ENCODE assay signal across 10 mouse cellular contexts in the genomic region with DNA sequence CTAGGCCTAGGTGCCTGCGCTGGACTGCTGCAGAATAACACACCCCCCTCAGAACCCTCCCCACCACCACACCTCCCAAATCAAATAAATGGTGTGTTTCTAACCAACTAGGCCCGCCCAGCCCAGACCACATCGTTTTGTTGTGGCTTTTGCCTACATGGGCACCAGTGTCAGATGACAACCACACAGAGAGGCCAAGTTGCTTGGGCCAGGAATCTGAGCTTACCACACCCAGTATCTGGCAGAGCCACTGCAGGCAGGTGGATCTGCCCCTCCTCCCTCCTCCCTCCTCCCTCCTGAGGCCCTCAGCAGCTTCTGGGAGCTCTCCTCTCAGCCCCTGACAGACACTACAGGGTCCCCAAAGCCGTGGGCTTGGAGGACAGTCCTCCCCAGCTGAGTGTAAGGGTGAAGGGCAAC. TPM values are rescaled to one million over a fixed set of nuclear protein-coding genes. Genes with fewer than 3 reads are reported as not detected.
DNase-seq lines count a peak whose midpoint lies in the region; ATAC-seq lines count a peak whose summit lies in the region.
"Had no signal": no experiment of that assay in that cellular context is flagged by ENCODE, and none has a peak within 500 bp of the region (broad histone marks: within the 10 kb centered on the region; RNA-seq: fewer than 3 reads in every experiment).

No protein-coding gene starts in this region.

- DNase-seq in CD4-positive helper T cell, adult 2 months (ENCODE audit: low read depth, low spot score), result peak; percentile 55
- DNase-seq in ZHBTc4 (ENCODE audit: low read depth, low spot score), result peak; percentile 67
- no peak for DNase-seq in intestine, embryonic 14.5 days (ENCODE audit: low spot score)
- no peak for DNase-seq in adrenal gland, postnatal 36 days
- no peak for DNase-seq in cerebellum, adult 11-12 months
- DNase-seq in spleen, postnatal 4 days (ENCODE audit: low spot score in 2 of 2), result no peak
- DNase-seq: forebrain, postnatal 0 days; midbrain, embryonic 14.5 days had no signal

- WGBS in intestine, embryonic 14.5 days, result 39% methylated on average over 4 of the region's 4 CpGs
- 36% methylated on average over 4 of the region's 4 CpGs for WGBS in lung, embryonic 15.5 days
- 50% methylated on average over 4 of the region's 4 CpGs for WGBS in neural tube, embryonic 15.5 days

- no peaks in the 10 kb centered on the region for H3K27me3 ChIP-seq in intestine, embryonic 14.5 days (replicated peaks; ENCODE audit: control insufficient read depth, insufficient read depth, low read length)
- no peaks in the 10 kb centered on the region for H3K27me3 ChIP-seq in lung, embryonic 15.5 days
- H3K27me3 ChIP-seq in neural tube, embryonic 15.5 days (replicated peaks), result no peaks in the 10 kb centered on the region

- no peak; the same call in 1 of the 2 replicates for ATAC-seq in intestine, embryonic 14.5 days (replicated peaks; ENCODE audit: low FRiP score, low TSS enrichment, low read depth)
- ATAC-seq in lung, embryonic 15.5 days (ENCODE audit: borderline replicate concordance, extremely low read depth, low FRiP score, low TSS enrichment), result no peak
- ATAC-seq in neural tube, embryonic 15.5 days (ENCODE audit: low FRiP score), result no peak
- ATAC-seq: forebrain, postnatal 0 days had no signal

- H3K9ac ChIP-seq in intestine, embryonic 14.5 days (ENCODE audit: low read length), result no peak overlapping the region
- H3K9ac ChIP-seq in lung, embryonic 15.5 days, result no peak overlapping the region
- no peak overlapping the region for H3K9ac ChIP-seq in neural tube, embryonic 15.5 days (replicated peaks)
- H3K9ac ChIP-seq: forebrain, postnatal 0 days had no signal

- H3K9me3 ChIP-seq in intestine, embryonic 14.5 days (ENCODE audit: control insufficient read depth, low read length), result no peaks in the 10 kb centered on the region
- no peaks in the 10 kb centered on the region for H3K9me3 ChIP-seq in lung, embryonic 15.5 days
- H3K9me3 ChIP-seq in neural tube, embryonic 15.5 days (replicated peaks), result no peaks in the 10 kb centered on the region

- H3K4me3 ChIP-seq in intestine, embryonic 14.5 days (ENCODE audit: low read depth, low read length), result no peak overlapping the region
- no peak overlapping the region for H3K4me3 ChIP-seq in lung, embryonic 15.5 days
- H3K4me3 ChIP-seq in neural tube, embryonic 15.5 days (replicated peaks), result no peak overlapping the region

- H3K4me1 ChIP-seq in intestine, embryonic 14.5 days (replicated peaks; ENCODE audit: control insufficient read depth, insufficient read depth, low read length), result peaks cover 55% of the 10 kb centered on the region
- peaks cover 87% of the 10 kb centered on the region for H3K4me1 ChIP-seq in lung, embryonic 15.5 days
- no peaks in the 10 kb centered on the region for H3K4me1 ChIP-seq in neural tube, embryonic 15.5 days

- no peaks in the 10 kb centered on the region for H3K36me3 ChIP-seq in intestine, embryonic 14.5 days (ENCODE audit: control insufficient read depth, insufficient read depth, low read length)
- H3K36me3 ChIP-seq in lung, embryonic 15.5 days, result no peaks in the 10 kb centered on the region
- no peaks in the 10 kb centered on the region for H3K36me3 ChIP-seq in neural tube, embryonic 15.5 days

- peak overlapping the region; percentile 43 for H3K27ac ChIP-seq in intestine, embryonic 14.5 days (ENCODE audit: low read depth)
- peak overlapping the region; percentile 75 for H3K27ac ChIP-seq in lung, embryonic 15.5 days
- H3K27ac ChIP-seq in neural tube, embryonic 15.5 days (replicated peaks), result no peak overlapping the region

- 0 out of 2 replicates have a peak overlapping the region, but pooled peaks have one; percentile 2 for H3K4me2 ChIP-seq in intestine, embryonic 14.5 days (ENCODE audit: low read length)
- peak overlapping the region; percentile 1; the same call in 1 of the 2 replicates for H3K4me2 ChIP-seq in lung, embryonic 15.5 days
- H3K4me2 ChIP-seq in neural tube, embryonic 15.5 days, result no peak overlapping the region

RNA-seq across cellular contexts. Expression of a gene that starts 15.1 kb away (rescaled TPM):
- polyA plus RNA-seq in intestine, embryonic 14.5 days (2014; fragmentation: Nextera tagmentation; extraction: Ambion mirVana), result 46.3 and 59.2 TPM in 2 replicates
- 35.1 and 40.1 TPM in 2 replicates for polyA plus RNA-seq in lung, embryonic 15.5 days (2015; fragmentation: Nextera tagmentation; extraction: Ambion mirVana)
- total RNA-seq in adrenal gland, postnatal 36 days (2021), result 10 to 100 TPM in 1 of 2 experiments, 1 to 10 TPM in 1; 4.9 to 10.9 TPM
- polyA plus RNA-seq in neural tube, embryonic 15.5 days (2015; fragmentation: Nextera tagmentation; extraction: Ambion mirVana), result 0.97 and 8.8 TPM in 2 replicates

RNA-seq across cellular contexts. Expression of a gene that starts 19.3 kb away (rescaled TPM):
- polyA plus RNA-seq in intestine, embryonic 14.5 days (2014; fragmentation: Nextera tagmentation; extraction: Ambion mirVana), result 32.9 and 44.8 TPM in 2 replicates
- 0.25 and 0.49 TPM in 2 replicates for polyA plus RNA-seq in lung, embryonic 15.5 days (2015; fragmentation: Nextera tagmentation; extraction: Ambion mirVana)
- under 1 TPM; 0.20 TPM for total RNA-seq in adrenal gland, postnatal 36 days (2021)
- 0.12 and 5.0 TPM in 2 replicates for polyA plus RNA-seq in neural tube, embryonic 15.5 days (2015; fragmentation: Nextera tagmentation; extraction: Ambion mirVana)
- total RNA-seq: forebrain, postnatal 0 days had no signal
- polyA plus RNA-seq: midbrain, embryonic 14.5 days had no signal

RNA-seq across cellular contexts. Expression of a gene that starts 24.4 kb away (rescaled TPM):
- 29.5 and 30.7 TPM in 2 replicates for polyA plus RNA-seq in intestine, embryonic 14.5 days (2014; fragmentation: Nextera tagmentation; extraction: Ambion mirVana)
- polyA plus RNA-seq in lung, embryonic 15.5 days (2015; fragmentation: Nextera tagmentation; extraction: Ambion mirVana), result 37.3 and 43.0 TPM in 2 replicates
- total RNA-seq in adrenal gland, postnatal 36 days (2021), result 10 to 100 TPM; 17.1 to 21.4 TPM
- 22.0 and 23.7 TPM in 2 replicates for polyA plus RNA-seq in neural tube, embryonic 15.5 days (2015; fragmentation: Nextera tagmentation; extraction: Ambion mirVana)

RNA-seq across cellular contexts. Expression of a gene that starts 25.5 kb away (rescaled TPM):
- 14.9 and 15.3 TPM in 2 replicates for polyA plus RNA-seq in intestine, embryonic 14.5 days (2014; fragmentation: Nextera tagmentation; extraction: Ambion mirVana)
- 19.0 and 19.6 TPM in 2 replicates for polyA plus RNA-seq in lung, embryonic 15.5 days (2015; fragmentation: Nextera tagmentation; extraction: Ambion mirVana)
- total RNA-seq in adrenal gland, postnatal 36 days (2021), result 10 to 100 TPM; 58.9 to 72.9 TPM
- polyA plus RNA-seq in neural tube, embryonic 15.5 days (2015; fragmentation: Nextera tagmentation; extraction: Ambion mirVana), result 9.8 and 10.2 TPM in 2 replicates

Comparison
In these comparisons a context has a peak if more than half of its experiments do, and no peak if none do; other contexts are left out.
1. DNase-seq: peak in CD4-positive helper T cell, adult 2 months (single experiment) and ZHBTc4 (single experiment); none in intestine, embryonic 14.5 days (single experiment), adrenal gland, postnatal 36 days (0 of 2), cerebellum, adult 11-12 months (single experiment) and spleen, postnatal 4 days (0 of 2).